ENCODE assay signal across 18 mouse cellular contexts in genomic region chr7:54634348-54635035, GRCm38 (mm10).
DNase-seq lines count a peak whose midpoint lies in the region; TF ChIP-seq lines count a peak whose summit lies in the region.
"Had no signal": no experiment of that assay in that cellular context is flagged by ENCODE, and none has a peak within 500 bp of the region (broad histone marks: within the 10 kb centered on the region; RNA-seq: fewer than 3 reads in every experiment).

No protein-coding gene starts in this region.

- TF ChIP-seq CTCF in layer of hippocampus, adult 2 months (conservative IDR thresholded peaks at IDR 0.05), result no peak

- DNase-seq in cerebellum, postnatal 14 days, result peak; percentile 33 to 48
- no peak for DNase-seq in cerebellum, adult 11-12 months
- peak; percentile 1 for DNase-seq in right cerebral cortex, adult 18-20 months
- no peak for DNase-seq in right cerebral cortex, postnatal 14 days
- DNase-seq in layer of hippocampus, adult 2 months (ENCODE audit: low spot score in 2 of 2), result peak; percentile 34 to 63
- peak; percentile 52 for DNase-seq in telencephalon, adult 2 months (ENCODE audit: low read depth, low spot score)
- no peak for DNase-seq in adrenal gland, adult 2 months
- DNase-seq in kidney, postnatal 10 days, result no peak
- DNase-seq: embryo, embryonic 11 days; gastrocnemius, adult 2 months; heart, adult 11 months; heart, postnatal 36 days; kidney, adult 2 months; kidney, postnatal 36 days; thymus, adult 18-20 months had no signal

- peak overlapping the region; percentile 70 for H3K27ac ChIP-seq in layer of hippocampus, adult 2 months
- H3K27ac ChIP-seq: embryonic facial prominence, embryonic 15.5 days; gastrocnemius, adult 2 months; heart, embryonic 13.5 days; limb, embryonic 15.5 days had no signal

- H3K4me3 ChIP-seq in layer of hippocampus, adult 2 months, result no peak overlapping the region; the same call in 1 of the 2 replicates
- H3K4me3 ChIP-seq: embryonic facial prominence, embryonic 15.5 days; gastrocnemius, adult 2 months; heart, embryonic 13.5 days; limb, embryonic 15.5 days had no signal

Comparison
In these comparisons a context has a peak if more than half of its experiments do, and no peak if none do; other contexts are left out.
1. DNase-seq: peak in cerebellum, postnatal 14 days (2 of 2), right cerebral cortex, adult 18-20 months (single experiment), layer of hippocampus, adult 2 months (2 of 2) and telencephalon, adult 2 months (single experiment); none in cerebellum, adult 11-12 months (single experiment), right cerebral cortex, postnatal 14 days (single experiment), adrenal gland, adult 2 months (single experiment) and kidney, postnatal 10 days (single experiment).